Mouse (Mus musculus) myocyte (in vitro differentiated cells): ENCODE data around the gene Gan.

Source experiments
- CEBPB ChIP-seq: IDR thresholded peaks from 2 replicates; pipeline ENCODE4 v1.6.1; 2011; ENCODE audit warnings: mild to moderate bottlenecking, moderate library complexity; ENCODE audit not compliant: poor library complexity, insufficient read depth, severe bottlenecking
- E2F4 ChIP-seq: IDR thresholded peaks from one replicate; pipeline ENCODE4 v1.6.1; 2011; ENCODE audit warnings: mild to moderate bottlenecking, control low read depth, moderate library complexity; ENCODE audit not compliant: insufficient read depth
- MAX ChIP-seq: IDR thresholded peaks from one replicate; pipeline ENCODE4 v1.6.1; 2011; ENCODE audit warnings: low read depth, mild to moderate bottlenecking, control low read depth
- MYOD1 ChIP-seq, 3 experiments: IDR thresholded peaks; one replicate each; pipeline ENCODE4 v1.6.1; 2011; ENCODE audit warnings: control low read depth in 2 of 3, low read depth in 2 of 3, mild to moderate bottlenecking in 2 of 3, moderate library complexity in 1 of 3; ENCODE audit not compliant: insufficient read length in 2 of 3, control insufficient read depth in 1 of 3
- POLR2A ChIP-seq: IDR thresholded peaks from one replicate; pipeline ENCODE4 v1.6.1; 2011; ENCODE audit warnings: low read depth, mild to moderate bottlenecking, control low read depth, moderate library complexity; ENCODE audit not compliant: insufficient read length
- TCF12 ChIP-seq: IDR thresholded peaks from one replicate; pipeline ENCODE4 v1.6.1; 2011; ENCODE audit warnings: mild to moderate bottlenecking, control low read depth; ENCODE audit not compliant: poor library complexity, insufficient read depth, severe bottlenecking

- no peak for TF ChIP-seq POLR2A
- no peak for TF ChIP-seq TCF12
- no peak for TF ChIP-seq CEBPB
- TF ChIP-seq MAX = no peak
- no peak for TF ChIP-seq MYOD1 (IDR thresholded peaks at IDR 0.05; ENCODE audit: control insufficient read depth in 1 of 3, insufficient read length in 2 of 3, low read depth in 2 of 3)
- no peak for TF ChIP-seq E2F4
These were observed 16.6 kb downstream of the Gan start for GRCm38 (mm10) chr8:117174536-117174935.
